Mouse (Mus musculus): ENCODE measurements around the gene Cldn5. TPM values are rescaled to one million over a fixed set of nuclear protein-coding genes. Genes with fewer than 3 reads are reported as not detected.

The Cldn5 gene
- polyA plus RNA-seq, 1 experiment from 2014 or later = 18.5 TPM

DNA sequence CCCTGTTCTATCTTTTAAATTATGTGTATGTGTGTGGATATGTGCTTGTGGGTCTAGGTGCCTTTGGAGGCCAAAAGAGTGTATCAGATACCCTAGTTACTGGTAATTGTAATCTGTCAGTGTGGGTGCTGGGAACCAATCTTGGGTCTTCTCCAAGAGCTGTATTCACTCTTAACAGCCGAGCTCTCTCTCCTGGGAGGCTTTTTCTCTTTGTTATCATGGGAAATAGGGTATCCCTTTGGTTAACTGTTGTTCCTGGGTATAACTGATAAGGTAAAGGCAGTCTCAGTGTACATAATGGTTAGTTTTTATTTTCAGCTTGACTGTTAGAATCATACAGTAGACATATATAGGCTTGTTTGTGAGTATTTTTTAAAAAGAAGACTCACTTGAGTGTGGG lies 45.7 kb downstream of the Cldn5 start:
- H3K36me3 ChIP-seq (ENCODE audit: control insufficient read depth, insufficient read depth, low read length) = peaks cover 75% of the 10 kb centered on the region
- no peaks in the 10 kb centered on the region for H3K9me3 ChIP-seq (ENCODE audit: control insufficient read depth, low read length)
- H3K27me3 ChIP-seq (replicated peaks; ENCODE audit: control insufficient read depth, insufficient read depth, low read length) = no peaks in the 10 kb centered on the region
- 52% methylated on average over 1 of the region's 1 CpGs for WGBS
- H3K27ac ChIP-seq (ENCODE audit: low read depth, low read length) = no peak overlapping the region
- H3K4me2 ChIP-seq = no peak overlapping the region
- H3K4me3 ChIP-seq (ENCODE audit: low read depth, low read length) = no peak overlapping the region
- ATAC-seq (replicated peaks; ENCODE audit: low FRiP score) (no peak; the same call in 1 of the 2 replicates), DNase-seq (ENCODE audit: low spot score) (no peak)
- H3K9ac ChIP-seq (ENCODE audit: low read depth, low read length) = no peak overlapping the region
- H3K4me1 ChIP-seq (replicated peaks; ENCODE audit: control insufficient read depth, insufficient read depth, low read length) = no peaks in the 10 kb centered on the region; the same call in 1 of the 2 replicates

DNA sequence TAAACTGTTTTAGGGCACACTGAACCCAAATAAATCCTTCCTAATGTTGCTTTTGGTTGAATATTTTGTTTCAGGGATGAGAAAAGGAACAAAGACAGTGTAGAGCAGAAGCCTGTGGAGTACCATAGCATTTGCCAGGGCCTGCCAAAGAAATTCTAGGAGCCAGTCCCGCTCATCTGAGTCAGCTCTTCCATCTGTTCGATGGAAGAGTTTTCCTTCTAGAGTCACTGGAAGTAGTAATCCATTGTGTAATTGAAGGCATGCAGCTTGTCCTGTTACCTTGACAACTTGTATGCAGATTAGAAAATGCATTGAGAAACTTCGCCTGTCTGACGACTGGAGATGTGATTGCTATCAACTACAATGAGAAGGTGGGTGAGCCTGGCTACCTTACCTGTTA lies 46.3 kb downstream of the Cldn5 start:
- H3K9ac ChIP-seq (ENCODE audit: low read depth, low read length) = no peak overlapping the region
- no peaks in the 10 kb centered on the region for H3K9me3 ChIP-seq (ENCODE audit: control insufficient read depth, low read length)
- no peak overlapping the region for H3K4me2 ChIP-seq
- WGBS = 84% methylated on average over 4 of the region's 4 CpGs
- no peak overlapping the region for H3K27ac ChIP-seq (ENCODE audit: low read depth, low read length)
- peaks cover 75% of the 10 kb centered on the region for H3K36me3 ChIP-seq (ENCODE audit: control insufficient read depth, insufficient read depth, low read length)
- ATAC-seq (replicated peaks; ENCODE audit: low FRiP score) (no peak), DNase-seq (ENCODE audit: low spot score) (no peak)
- H3K27me3 ChIP-seq (replicated peaks; ENCODE audit: control insufficient read depth, insufficient read depth, low read length) = no peaks in the 10 kb centered on the region
- no peak overlapping the region for H3K4me3 ChIP-seq (ENCODE audit: low read depth, low read length)
- no peaks in the 10 kb centered on the region; the same call in 1 of the 2 replicates for H3K4me1 ChIP-seq (replicated peaks; ENCODE audit: control insufficient read depth, insufficient read depth, low read length)

Other genes starting within 250 kb of the Cldn5 start
- gene Tbx1, start 186.2 kb upstream of the Cldn5 start, polyA plus RNA-seq (2014; fragmentation: Nextera tagmentation; extraction: Ambion mirVana) = 0.17 and 0.43 TPM in 2 replicates
- 42.4 and 46.3 TPM in 2 replicates for gene Gp1bb, start 154.4 kb upstream of the Cldn5 start, polyA plus RNA-seq (2014; fragmentation: Nextera tagmentation; extraction: Ambion mirVana)
- gene Gm49601, start 150.4 kb upstream of the Cldn5 start, polyA plus RNA-seq (2014; fragmentation: Nextera tagmentation; extraction: Ambion mirVana) = not detected in 2 replicates
- 6.0 and 6.2 TPM in 2 replicates for gene Sept5, start 146.9 kb upstream of the Cldn5 start, polyA plus RNA-seq (2014; fragmentation: Nextera tagmentation; extraction: Ambion mirVana)
- 69.1 and 71.1 TPM in 2 replicates for gene Ufd1, start 34.9 kb downstream of the Cldn5 start, polyA plus RNA-seq (2014; fragmentation: Nextera tagmentation; extraction: Ambion mirVana)
- gene Cdc45, start 35.1 kb downstream of the Cldn5 start, polyA plus RNA-seq (2014; fragmentation: Nextera tagmentation; extraction: Ambion mirVana) = 66.7 and 76.8 TPM in 2 replicates
- gene 2510002D24Rik, start 59.7 kb downstream of the Cldn5 start, polyA plus RNA-seq (2014; fragmentation: Nextera tagmentation; extraction: Ambion mirVana) = 41.9 and 51.5 TPM in 2 replicates
- gene Gm28539, start 59.7 kb downstream of the Cldn5 start, polyA plus RNA-seq (2014; fragmentation: Nextera tagmentation; extraction: Ambion mirVana) = 0.11 TPM in 1 of 2 replicates, not detected in the other
- 134 and 136 TPM in 2 replicates for gene Mrpl40, start 100.0 kb downstream of the Cldn5 start, polyA plus RNA-seq (2014; fragmentation: Nextera tagmentation; extraction: Ambion mirVana)
- gene Hira, start 100.2 kb downstream of the Cldn5 start, polyA plus RNA-seq (2014; fragmentation: Nextera tagmentation; extraction: Ambion mirVana) = 9.4 and 13.1 TPM in 2 replicates

Measured in liver, embryonic 11.5 days (tissue).